Mouse (Mus musculus) neural tube, embryonic 12.5 days (tissue): Measurements from ENCODE around the gene 9130023H24Rik. TPM values are rescaled to one million over a fixed set of nuclear protein-coding genes. Genes with fewer than 3 reads are reported as not detected.
A peak's percentile ranks its signal among the peaks of the same experiment; 100 is the strongest.

Experiments used
- ATAC-seq: fragments of 200-750 bp; cut with Nextera tagmentation; 2 replicates; pipeline ENCODE4 v1.8.0; 2017; ENCODE audit warnings: low read depth, mild to moderate bottlenecking, moderate TSS enrichment, moderate library complexity; ENCODE audit not compliant: low FRiP score
- H3K27ac ChIP-seq: fragments of 300-500 bp; sonication (generic); 2 replicates; pipeline ENCODE4 v1.5.1; 2016
- H3K27me3 ChIP-seq: fragments of 300-500 bp; sonication (generic); replicated peaks from 2 replicates; pipeline ENCODE4 v1.6.1; 2016; ENCODE audit warnings: mild to moderate bottlenecking
- H3K36me3 ChIP-seq: fragments of 300-500 bp; sonication (generic); 2 replicates; pipeline ENCODE4 v1.6.1; 2016; ENCODE audit warnings: mild to moderate bottlenecking
- H3K4me1 ChIP-seq: fragments of 300-500 bp; sonication (generic); 2 replicates; pipeline ENCODE4 v1.6.1; 2016
- H3K4me2 ChIP-seq: fragments of 300-500 bp; sonication (generic); replicated peaks from 2 replicates; pipeline ENCODE4 v1.6.1; 2016; ENCODE audit warnings: mild to moderate bottlenecking
- H3K4me3 ChIP-seq: fragments of 300-500 bp; sonication (generic); 2 replicates; pipeline ENCODE4 v1.5.1; 2016
- H3K9ac ChIP-seq: fragments of 300-500 bp; sonication (generic); 2 replicates; pipeline ENCODE4 v1.6.1; 2016; ENCODE audit warnings: mild to moderate bottlenecking
- H3K9me3 ChIP-seq: fragments of 300-500 bp; sonication (generic); 2 replicates; pipeline ENCODE4 v1.6.1; 2016; ENCODE audit warnings: mild to moderate bottlenecking
- WGBS: fragments of 180-500 bp; shearing (Covaris S2); methylation state at CpG from one replicate; pipeline ENCODE4 v1.1.7; 2016; 5-methylcytosine and 5-hydroxymethylcytosine counted together
- polyA plus RNA-seq: library from polyadenylated mRNA; unstranded; fragments of >200 nt; fragmentation: Nextera tagmentation; extraction: Ambion mirVana; gene quantifications from 2 replicates; pipeline ENCODE4 v1.2.1, GENCODE M21; 2016

Gene 9130023H24Rik
- 10.7 and 12.6 TPM in 2 replicates for polyA plus RNA-seq

DNA sequence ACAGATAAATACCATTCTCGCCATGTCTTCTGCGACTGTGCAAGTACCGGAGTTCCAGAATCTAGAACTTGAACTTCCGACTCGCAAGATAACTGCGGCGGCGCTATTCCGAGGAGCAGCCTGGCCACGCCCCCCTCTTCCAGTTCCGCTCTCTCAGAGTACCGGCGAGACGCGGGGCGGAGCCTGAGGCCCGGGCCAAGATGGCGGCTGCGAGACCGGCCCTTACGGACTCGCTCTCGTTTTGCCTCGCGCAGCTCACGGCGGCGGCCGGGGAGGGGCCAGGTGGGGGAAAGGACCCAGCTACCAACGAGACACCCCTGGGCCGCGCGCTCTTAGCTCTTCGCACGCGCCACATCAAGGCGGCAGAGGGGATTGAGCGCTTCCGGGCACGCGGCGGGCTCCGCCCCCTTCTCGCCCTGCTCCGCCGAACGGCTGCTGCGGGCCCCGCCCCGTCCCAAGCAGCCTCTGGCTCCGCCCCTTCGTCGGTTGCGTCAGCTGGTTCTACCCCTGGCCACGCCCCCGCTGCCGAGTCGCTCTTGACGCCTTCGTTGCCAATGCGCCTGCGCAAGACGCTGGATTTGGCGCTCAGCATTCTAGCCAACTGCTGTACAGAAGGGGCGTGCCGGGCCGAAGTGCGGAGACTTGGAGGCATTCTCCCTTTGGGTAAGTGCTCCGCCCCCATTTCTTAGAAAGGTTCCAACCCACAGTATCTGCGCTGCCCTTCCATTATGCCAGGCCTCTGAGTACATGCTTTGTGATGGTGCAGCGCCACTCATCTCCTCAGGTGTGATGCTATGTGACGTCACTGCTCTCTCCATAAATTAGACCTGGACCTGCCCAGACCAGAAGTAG, at the start of gene 9130023H24Rik:
Gene 9130023H24Rik (minus strand): TSS at position 105 of the 852 bp plus-strand sequence.
- Histone ChIP-seq H3K9ac (peak within 1 kb of the TSS; percentile 73), H3K4me1 (no peaks in the 10 kb centered on the region; the same call in none of the 2 replicates), H3K4me3 (peak within 1 kb of the TSS; percentile 64), H3K27ac (peak within 1 kb of the TSS; percentile 83), H3K36me3 (peaks cover 31% of the 10 kb centered on the region), H3K4me2 (peak within 1 kb of the TSS; percentile 88), H3K9me3 (no peaks in the 10 kb centered on the region), H3K27me3 (no peaks in the 10 kb centered on the region)
- peak; percentile 91 for ATAC-seq
- WGBS: under 1% methylated on average over 72 of the region's 72 CpGs

DNA sequence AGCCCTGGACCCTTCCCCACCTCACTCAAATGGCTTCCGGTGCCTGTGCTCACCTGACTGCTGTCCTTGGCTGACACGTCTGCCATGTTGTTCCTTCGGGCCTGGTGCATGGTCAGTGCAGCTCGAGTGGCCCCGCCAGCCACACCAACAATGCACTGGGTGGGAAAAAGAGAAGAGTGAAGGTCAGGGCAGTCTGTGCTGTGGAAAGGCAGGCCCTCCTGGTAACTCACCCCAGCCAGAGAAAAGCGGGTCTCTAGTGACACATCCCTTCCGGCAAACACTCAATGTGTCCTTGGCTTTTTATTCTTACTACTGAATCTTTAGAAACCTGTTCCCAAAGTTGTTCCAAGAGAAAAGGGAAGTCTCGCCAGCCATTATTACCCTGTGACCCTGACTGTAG, 47.2 kb upstream of the 9130023H24Rik start:
- Histone ChIP-seq H3K27ac (no peak overlapping the region), H3K27me3 (no peaks in the 10 kb centered on the region), H3K4me1 (peaks cover 28% of the 10 kb centered on the region), H3K9ac (no peak overlapping the region), H3K4me3 (no peak overlapping the region), H3K36me3 (peaks cover 19% of the 10 kb centered on the region), H3K9me3 (no peaks in the 10 kb centered on the region), H3K4me2 (no peak overlapping the region)
- no peak for ATAC-seq
- 91% methylated on average over 8 of the region's 8 CpGs for WGBS

DNA sequence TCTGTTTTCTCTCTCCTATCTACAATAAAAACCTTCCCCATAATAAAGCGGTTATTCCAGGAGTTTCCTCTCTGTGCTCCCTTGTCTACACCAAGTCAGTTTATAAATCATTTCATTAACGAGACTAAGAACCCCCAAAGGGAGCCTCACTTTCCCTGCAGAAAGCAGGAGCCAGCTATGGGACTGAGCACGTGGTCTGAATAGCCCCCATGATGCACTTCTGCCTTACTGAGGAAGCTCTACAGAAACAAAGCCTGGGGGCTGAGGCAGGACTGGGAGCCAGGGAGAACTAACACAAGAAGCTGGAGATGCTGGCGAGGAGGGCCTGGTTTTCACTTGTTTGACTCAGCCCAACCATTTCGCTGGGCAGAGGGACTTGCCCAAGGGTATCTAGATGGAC, 46.2 kb upstream of the 9130023H24Rik start:
- H3K27ac ChIP-seq: no peak overlapping the region
- H3K9ac ChIP-seq: no peak overlapping the region
- no peak overlapping the region for H3K4me2 ChIP-seq
- ATAC-seq: no peak
- H3K27me3 ChIP-seq: no peaks in the 10 kb centered on the region
- peaks cover 23% of the 10 kb centered on the region for H3K4me1 ChIP-seq
- 35% methylated on average over 5 of the region's 5 CpGs for WGBS
- peaks cover 19% of the 10 kb centered on the region for H3K36me3 ChIP-seq
- H3K4me3 ChIP-seq: no peak overlapping the region
- no peaks in the 10 kb centered on the region for H3K9me3 ChIP-seq

DNA sequence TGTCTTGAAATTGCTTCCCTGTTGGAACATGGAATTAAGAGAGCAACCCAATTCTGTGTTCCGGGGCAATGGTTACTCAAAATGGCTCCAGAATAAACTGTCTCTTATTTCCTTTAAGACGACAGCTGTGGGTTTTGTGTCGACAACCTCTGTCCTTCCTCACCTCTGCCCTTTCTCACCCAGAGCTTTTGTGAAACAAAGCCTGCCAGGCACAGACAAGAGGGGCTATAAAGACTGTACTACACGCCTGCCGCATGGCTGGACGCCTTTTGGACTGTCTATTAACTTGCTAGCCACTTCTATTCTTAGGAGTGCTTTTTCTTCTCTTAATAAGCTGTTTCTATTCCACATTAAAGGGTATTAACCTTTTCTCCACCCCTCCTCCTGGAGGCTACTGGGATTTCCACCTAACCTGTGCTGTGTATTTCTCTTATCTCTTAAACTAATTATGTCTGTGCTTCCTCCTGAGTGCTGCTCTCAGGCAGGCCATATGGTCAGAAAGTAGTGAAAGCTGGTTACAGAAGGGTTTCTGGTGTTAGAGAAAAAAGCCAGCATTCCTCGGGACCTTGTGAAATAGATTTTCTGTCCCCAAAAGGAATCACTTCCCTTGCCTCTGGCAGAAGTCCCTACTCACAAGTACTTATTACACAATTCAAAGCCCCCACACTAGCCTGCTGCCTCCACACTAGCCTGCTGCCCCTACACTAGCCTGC, 44.9 kb upstream of the 9130023H24Rik start:
- no peak overlapping the region for H3K4me3 ChIP-seq

DNA sequence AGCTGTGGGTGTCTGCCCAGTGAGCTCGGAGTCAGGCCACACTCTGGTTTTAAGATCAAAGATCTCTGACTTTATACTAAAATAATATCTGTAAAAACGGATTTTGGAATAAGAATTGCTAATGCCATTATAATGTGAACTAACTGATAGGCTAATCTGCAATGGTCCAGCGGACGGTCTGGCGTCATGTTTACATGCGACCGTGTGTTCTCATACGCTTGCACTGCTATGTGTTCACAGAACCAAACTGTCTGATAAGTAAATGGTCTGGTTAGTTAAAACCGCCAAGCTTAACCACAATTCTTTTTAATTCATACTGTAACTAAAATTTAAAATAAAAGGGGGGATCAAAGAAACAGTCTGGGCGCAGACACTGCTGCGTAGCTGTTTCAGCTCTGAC, 43.9 kb upstream of the 9130023H24Rik start:
- Histone ChIP-seq H3K36me3 (peaks cover 7% of the 10 kb centered on the region), H3K27me3 (no peaks in the 10 kb centered on the region), H3K9ac (no peak overlapping the region), H3K4me1 (peaks cover 20% of the 10 kb centered on the region), H3K4me2 (no peak overlapping the region), H3K4me3 (no peak overlapping the region), H3K27ac (no peak overlapping the region), H3K9me3 (no peaks in the 10 kb centered on the region)
- no peak for ATAC-seq
- 80% methylated on average over 11 of the region's 11 CpGs for WGBS

More for the DNA sequence above, 44.9 kb upstream of the 9130023H24Rik start:
- Histone ChIP-seq H3K27me3 (no peaks in the 10 kb centered on the region), H3K9me3 (no peaks in the 10 kb centered on the region), H3K4me1 (peaks cover 18% of the 10 kb centered on the region), H3K27ac (peak overlapping the region; percentile 8; the same call in 1 of the 2 replicates), H3K9ac (no peak overlapping the region), H3K4me2 (no peak overlapping the region), H3K36me3 (peaks cover 15% of the 10 kb centered on the region)
- 6% methylated on average over 7 of the region's 7 CpGs for WGBS
- no peak for ATAC-seq

DNA sequence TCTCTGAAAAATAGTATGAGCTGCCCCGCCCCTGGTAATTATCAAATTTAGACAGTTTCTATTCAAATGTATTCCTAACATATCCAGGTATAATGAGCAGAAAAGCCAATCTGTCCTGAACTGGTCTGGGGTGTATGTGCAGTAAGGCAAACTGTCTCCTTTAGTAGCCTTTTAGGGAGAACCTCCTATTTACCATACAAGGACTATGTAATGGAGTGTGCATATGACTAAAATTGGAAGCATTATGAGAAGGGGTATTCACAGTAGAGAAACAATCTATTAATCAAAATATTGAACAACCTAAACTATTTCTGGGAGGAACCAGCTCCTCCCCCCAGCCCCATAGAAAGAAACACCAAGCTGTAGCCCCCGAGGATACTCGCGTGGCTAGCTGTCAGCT, 41.9 kb upstream of the 9130023H24Rik start:
- no peak for ATAC-seq

DNA sequence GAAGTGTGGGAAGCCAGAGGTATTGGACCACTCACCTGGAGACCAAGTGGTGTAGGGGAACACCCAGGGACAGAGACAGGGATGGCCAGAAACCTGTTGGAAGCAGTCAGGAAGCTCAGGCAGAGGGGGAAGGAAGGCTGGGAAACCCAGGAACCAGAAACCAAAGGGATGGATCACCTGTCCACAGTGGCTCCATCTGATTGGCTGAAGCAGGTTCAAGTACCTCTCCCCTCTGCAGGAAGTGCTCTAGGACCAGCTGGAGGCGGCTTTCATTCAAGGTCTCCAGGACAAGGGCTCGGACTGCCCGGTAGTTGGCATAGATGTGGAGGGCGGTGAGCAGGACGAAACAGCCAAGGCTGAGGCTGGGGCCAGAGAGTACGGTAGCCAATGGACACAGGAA, 38.2 kb upstream of the 9130023H24Rik start:
- H3K36me3 ChIP-seq: peaks cover 57% of the 10 kb centered on the region
- H3K27ac ChIP-seq: no peak overlapping the region
- no peaks in the 10 kb centered on the region for H3K27me3 ChIP-seq
- H3K4me3 ChIP-seq: no peak overlapping the region
- WGBS: 88% methylated on average over 6 of the region's 6 CpGs
- no peak overlapping the region for H3K4me2 ChIP-seq
- no peak for ATAC-seq
- H3K4me1 ChIP-seq: peaks cover 3% of the 10 kb centered on the region
- H3K9me3 ChIP-seq: no peaks in the 10 kb centered on the region
- no peak overlapping the region for H3K9ac ChIP-seq

More for the DNA sequence above, 41.9 kb upstream of the 9130023H24Rik start:
- no peaks in the 10 kb centered on the region for H3K9me3 ChIP-seq
- H3K4me3 ChIP-seq: no peak overlapping the region
- no peak overlapping the region for H3K9ac ChIP-seq
- 94% methylated on average over 4 of the region's 4 CpGs for WGBS
- no peak overlapping the region for H3K27ac ChIP-seq
- no peak overlapping the region for H3K4me2 ChIP-seq
- peaks cover 20% of the 10 kb centered on the region for H3K4me1 ChIP-seq
- peaks cover 23% of the 10 kb centered on the region for H3K36me3 ChIP-seq
- no peaks in the 10 kb centered on the region for H3K27me3 ChIP-seq

DNA sequence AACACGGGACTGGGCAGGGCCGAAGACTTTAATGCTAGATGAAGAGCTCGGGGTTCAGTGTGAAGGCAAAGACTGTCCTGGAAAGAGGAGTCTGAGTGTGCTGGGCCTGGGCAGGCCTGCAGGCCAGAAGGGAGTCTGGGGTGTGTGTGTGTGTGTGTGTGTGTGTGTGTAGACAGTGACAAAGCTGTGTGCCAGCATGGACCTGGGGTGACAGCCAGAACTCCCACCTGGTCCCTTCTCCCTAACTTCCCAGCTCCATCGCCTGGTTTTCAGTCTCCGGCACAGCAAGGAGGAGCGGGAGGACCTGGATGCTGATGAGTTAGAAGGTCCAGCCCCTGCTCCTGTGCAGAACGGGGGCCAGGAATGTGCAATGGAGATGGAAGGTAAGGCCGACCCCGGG, 33.7 kb upstream of the 9130023H24Rik start:
- H3K9me3 ChIP-seq: no peaks in the 10 kb centered on the region
- H3K4me2 ChIP-seq: no peak overlapping the region
- WGBS: 94% methylated on average over 9 of the region's 9 CpGs
- H3K36me3 ChIP-seq: peaks cover 58% of the 10 kb centered on the region
- H3K4me1 ChIP-seq: no peaks in the 10 kb centered on the region
- H3K27ac ChIP-seq: no peak overlapping the region
- no peak for ATAC-seq
- no peak overlapping the region for H3K4me3 ChIP-seq
- H3K9ac ChIP-seq: no peak overlapping the region
- H3K27me3 ChIP-seq: no peaks in the 10 kb centered on the region

DNA sequence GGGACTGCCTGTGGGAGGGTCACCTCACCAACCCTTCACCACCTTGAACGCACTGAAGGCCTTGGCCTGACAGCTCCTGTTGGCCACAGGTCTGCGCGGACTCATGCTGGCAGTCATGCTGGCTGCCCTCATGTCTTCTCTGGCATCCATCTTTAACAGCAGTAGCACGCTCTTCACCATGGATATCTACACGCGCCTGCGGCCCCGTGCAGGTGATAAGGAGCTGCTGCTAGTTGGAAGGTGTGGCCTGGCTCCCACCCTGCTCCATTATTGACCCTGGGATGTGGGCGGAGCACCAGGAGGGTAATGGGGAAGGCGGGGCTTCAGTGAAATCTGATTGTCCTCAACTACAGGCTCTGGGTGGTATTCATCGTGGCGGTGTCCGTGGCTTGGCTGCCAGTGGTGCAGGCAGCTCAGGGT, 32.6 kb upstream of the 9130023H24Rik start:
- 63% methylated on average over 13 of the region's 13 CpGs for WGBS
- no peak for ATAC-seq

DNA sequence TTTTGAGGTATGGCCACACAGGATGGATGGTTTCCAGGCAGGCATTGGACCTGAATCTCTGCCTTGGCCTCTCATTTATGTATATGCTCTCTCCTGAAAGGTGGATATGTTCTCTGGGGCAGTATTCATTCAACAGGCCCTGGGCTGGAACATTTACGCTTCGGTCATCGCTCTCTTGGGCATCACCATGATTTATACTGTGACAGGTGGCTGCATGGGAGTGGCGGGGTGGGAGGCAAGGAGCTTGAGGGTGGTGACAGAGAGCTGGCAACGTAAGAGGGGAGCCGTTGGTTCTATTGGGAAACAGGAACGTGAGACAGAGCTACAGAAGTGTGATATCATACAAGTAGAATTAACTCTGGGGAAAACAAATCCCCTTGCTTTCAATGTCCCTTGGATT, 30.0 kb upstream of the 9130023H24Rik start:
- Histone ChIP-seq H3K4me3 (no peak overlapping the region), H3K4me1 (no peaks in the 10 kb centered on the region), H3K36me3 (peaks cover 23% of the 10 kb centered on the region), H3K27ac (no peak overlapping the region), H3K9me3 (no peaks in the 10 kb centered on the region), H3K27me3 (no peaks in the 10 kb centered on the region), H3K4me2 (no peak overlapping the region), H3K9ac (no peak overlapping the region)
- WGBS: 69% methylated on average over 7 of the region's 7 CpGs
- ATAC-seq: no peak

More for the DNA sequence above, 32.6 kb upstream of the 9130023H24Rik start:
- Histone ChIP-seq H3K9me3 (no peaks in the 10 kb centered on the region), H3K27me3 (no peaks in the 10 kb centered on the region), H3K9ac (no peak overlapping the region), H3K4me1 (no peaks in the 10 kb centered on the region), H3K27ac (no peak overlapping the region), H3K36me3 (peaks cover 47% of the 10 kb centered on the region), H3K4me3 (no peak overlapping the region), H3K4me2 (no peak overlapping the region)

DNA sequence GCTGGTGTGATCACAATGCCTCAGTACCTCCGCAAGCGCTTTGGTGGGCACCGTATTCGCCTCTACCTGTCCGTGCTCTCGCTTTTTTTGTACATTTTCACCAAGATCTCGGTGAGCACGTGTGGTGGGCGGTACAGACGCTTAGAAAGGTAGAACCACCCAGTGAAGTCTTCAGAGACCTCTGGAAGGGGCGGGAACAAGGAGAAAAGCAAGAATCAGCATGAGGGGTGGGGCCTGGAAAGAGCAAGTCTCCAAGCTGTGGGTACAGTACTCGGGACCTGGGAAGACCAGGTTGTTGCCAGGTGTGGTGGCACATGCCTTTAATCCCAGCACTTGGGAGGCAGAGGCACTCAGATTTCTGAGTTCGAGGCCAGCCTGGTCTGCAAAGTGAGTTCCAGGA, 29.6 kb upstream of the 9130023H24Rik start:
- H3K4me3 ChIP-seq: no peak overlapping the region
- H3K36me3 ChIP-seq: peaks cover 20% of the 10 kb centered on the region
- no peak overlapping the region for H3K9ac ChIP-seq
- H3K9me3 ChIP-seq: no peaks in the 10 kb centered on the region
- no peak for ATAC-seq
- H3K27ac ChIP-seq: no peak overlapping the region
- no peaks in the 10 kb centered on the region for H3K27me3 ChIP-seq
- H3K4me2 ChIP-seq: no peak overlapping the region
- 69% methylated on average over 13 of the region's 13 CpGs for WGBS
- no peaks in the 10 kb centered on the region for H3K4me1 ChIP-seq

DNA sequence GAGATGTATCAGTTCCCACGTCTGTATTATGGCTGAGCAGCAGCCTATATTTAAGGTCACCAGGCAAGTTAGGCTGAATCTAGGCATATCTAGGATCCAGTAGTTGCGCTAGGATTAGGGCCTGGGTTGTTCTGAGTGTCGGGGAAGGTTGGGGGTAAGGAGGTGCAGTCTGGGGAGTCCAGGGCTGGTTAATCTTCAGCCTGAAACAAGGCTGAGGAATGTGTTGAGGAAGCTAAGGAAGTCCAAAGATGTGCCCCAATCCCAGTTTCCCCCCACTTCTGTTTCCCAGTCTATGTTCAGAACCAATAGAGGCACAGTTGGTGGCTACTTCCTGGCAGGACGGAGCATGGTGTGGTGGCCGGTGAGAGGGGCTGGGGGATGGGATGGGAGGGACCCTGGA, 28.2 kb upstream of the 9130023H24Rik start:
- H3K4me2 ChIP-seq: no peak overlapping the region
- no peak overlapping the region for H3K4me3 ChIP-seq
- no peaks in the 10 kb centered on the region for H3K4me1 ChIP-seq
- H3K36me3 ChIP-seq: peaks cover 7% of the 10 kb centered on the region; the same call in 1 of the 2 replicates
- no peak overlapping the region for H3K9ac ChIP-seq
- H3K27ac ChIP-seq: no peak overlapping the region
- H3K27me3 ChIP-seq: no peaks in the 10 kb centered on the region
- WGBS: 78% methylated on average over 5 of the region's 5 CpGs
- H3K9me3 ChIP-seq: no peaks in the 10 kb centered on the region
- no peak for ATAC-seq
